Mouse (Mus musculus) cerebellum, adult 9-11 months (tissue): ENCODE measurements at regions not wholly inside any gene's neighbourhood (a gene's known extent, or its start where the extent isn't known, plus 50 kb on each side); places are given as distances from the start of the nearest gene placed in this dataset.

Experiments used
- DNase-seq: peaks from one replicate; pipeline ENCODE4 v3.0.0; 2022

DNA sequence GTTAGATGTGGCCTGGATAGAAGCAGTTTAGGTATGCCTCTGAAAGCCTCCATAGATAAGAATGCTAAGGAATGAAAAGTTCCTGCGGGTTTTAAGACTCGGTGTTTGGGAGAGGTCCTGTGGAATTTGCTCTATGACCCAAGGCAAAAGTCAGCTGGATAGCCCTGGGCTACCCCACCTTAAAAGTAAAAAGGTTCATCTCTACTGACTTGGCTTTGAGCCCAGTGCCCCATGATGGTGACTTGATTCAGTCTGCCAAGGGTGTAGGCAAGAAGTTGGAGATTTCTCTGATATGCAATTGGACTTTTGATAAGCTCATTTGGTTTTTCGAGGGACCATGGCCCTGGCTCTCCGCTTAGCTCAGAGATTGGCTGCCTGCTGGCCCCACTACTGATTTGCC lies 78.8 kb upstream of the Herc3 start:
- no peak for DNase-seq

DNA sequence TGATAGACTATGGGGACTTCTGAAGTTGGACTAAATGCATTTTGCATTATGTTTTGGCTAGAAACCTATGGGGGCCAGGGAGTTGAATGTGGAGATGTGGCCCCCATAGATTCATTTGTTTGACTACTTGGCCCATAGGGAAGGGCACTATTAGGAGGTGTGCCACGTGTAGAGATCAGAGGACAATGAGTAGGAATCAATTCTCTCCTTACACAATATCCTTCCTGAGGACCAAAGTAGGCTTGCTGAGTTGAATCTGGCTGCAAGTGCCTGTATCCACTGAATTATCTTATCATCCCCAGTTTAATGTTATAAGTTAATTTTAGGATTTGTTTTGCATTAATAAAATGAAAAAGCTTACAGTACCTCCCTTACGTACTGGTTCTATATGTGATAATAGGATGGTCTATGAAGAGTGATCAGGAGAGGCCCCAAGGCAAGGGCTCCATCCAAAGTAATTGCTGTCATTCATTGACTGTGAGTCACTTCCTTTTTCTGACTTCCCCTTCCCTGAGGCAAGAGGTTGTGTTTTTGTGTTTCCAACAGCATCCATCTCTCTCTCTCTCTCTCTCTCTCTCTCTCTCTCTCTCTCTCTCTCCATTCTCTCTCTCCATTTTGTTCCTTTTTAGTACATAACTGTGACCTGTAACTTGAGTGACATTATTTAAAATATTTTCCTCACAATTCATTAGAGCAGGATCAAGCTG lies 74.8 kb upstream of the Herc3 start:
- no peak for DNase-seq

DNA sequence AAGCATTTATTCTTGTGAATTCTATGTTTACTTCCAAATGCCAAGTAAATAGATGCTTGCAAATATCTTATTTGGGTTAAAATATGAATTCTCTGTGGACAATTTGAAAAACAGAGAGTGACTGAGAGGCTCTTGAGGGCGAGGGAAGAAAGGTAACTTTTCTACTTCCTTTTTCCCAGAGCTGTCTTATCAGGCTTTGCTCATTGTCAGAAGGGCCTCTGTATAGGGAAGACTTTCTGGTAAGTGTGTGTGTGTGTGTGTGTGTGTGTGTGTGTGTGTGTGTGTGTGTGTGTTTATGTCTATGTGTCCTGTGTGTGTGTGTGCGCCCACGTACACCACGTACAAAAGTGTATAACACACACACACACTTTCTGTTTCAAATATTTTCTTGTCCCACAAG lies 73.9 kb upstream of the Herc3 start:
- no peak for DNase-seq

DNA sequence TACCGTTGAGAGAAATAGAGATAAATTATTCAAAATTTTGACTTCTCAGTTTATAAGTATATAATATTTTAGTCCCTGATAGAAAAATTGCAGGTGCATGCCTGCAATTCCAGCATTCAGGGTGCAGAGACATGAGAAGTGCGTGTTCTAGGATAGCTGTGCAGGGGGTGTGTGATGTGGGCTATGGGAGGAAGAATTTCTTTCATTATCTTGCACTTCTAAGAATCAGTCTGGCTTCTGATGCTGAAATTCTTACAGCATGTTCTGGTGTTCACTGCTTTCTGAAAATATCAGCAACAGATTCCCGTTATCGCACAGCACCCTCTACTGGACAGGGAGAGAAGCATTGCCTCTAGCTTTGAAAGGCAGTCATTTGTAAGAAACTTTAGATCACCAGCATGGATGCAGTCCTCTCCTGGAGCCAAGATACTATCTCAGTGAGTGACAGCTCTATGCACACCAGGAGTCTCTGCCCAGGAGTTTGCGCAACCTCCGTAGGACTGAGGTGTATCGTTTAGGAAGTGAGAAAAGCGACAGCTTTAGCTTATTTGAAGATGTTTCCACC lies 60.5 kb upstream of the Herc3 start:
- peak; percentile 17 for DNase-seq

DNA sequence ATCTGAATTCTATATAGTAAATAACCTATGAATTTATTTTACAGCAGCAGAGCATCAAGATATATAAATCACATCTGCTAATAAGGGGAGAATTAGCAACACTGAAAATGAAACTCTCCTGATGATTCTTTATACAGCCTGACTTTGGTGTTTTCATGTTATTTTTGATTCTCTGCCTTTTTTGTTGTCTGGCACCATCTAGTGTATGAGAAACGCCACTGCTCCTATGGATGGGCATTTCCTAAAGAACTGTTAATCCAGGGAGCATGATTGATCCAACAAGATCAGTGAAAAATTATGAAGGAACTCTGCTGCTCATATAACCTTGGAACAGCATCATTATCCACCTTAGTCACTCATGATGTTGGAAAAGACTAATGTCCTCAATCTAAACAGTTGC lies 59.3 kb upstream of the Herc3 start:
- no peak for DNase-seq
